Mouse (Mus musculus) liver, postnatal 0 days (tissue): ENCODE data around the gene Mslnl. TPM values are rescaled to one million over a fixed set of nuclear protein-coding genes. Genes with fewer than 3 reads are reported as not detected.

ENCODE experiments used
- ATAC-seq: fragments of 200-750 bp; cut with Nextera tagmentation; 2 replicates; pipeline ENCODE4 v1.8.0; 2017; ENCODE audit warnings: mild to moderate bottlenecking, moderate library complexity
- DNase-seq: peaks from one replicate; pipeline ENCODE4 v3.0.0-alpha.2; 2016
- H3K27ac ChIP-seq: fragments of 300-500 bp; sonication (generic); 2 replicates; pipeline ENCODE4 v1.5.1; 2014; ENCODE audit warnings: antibody characterized with exemption, moderate library complexity, mild to moderate bottlenecking, low read depth
- H3K27me3 ChIP-seq: fragments of 300-500 bp; sonication (generic); 2 replicates; pipeline ENCODE4 v1.6.1; 2014; ENCODE audit warnings: low read length, control low read depth, mixed read lengths; ENCODE audit not compliant: insufficient read depth
- H3K36me3 ChIP-seq: fragments of 300-500 bp; sonication (generic); replicated peaks from 2 replicates; pipeline ENCODE4 v1.6.1; 2014; ENCODE audit warnings: mild to moderate bottlenecking, control low read depth, low read length, moderate library complexity, mixed read lengths; ENCODE audit not compliant: insufficient read depth
- H3K4me1 ChIP-seq: fragments of 300-500 bp; sonication (generic); 2 replicates; pipeline ENCODE4 v1.6.1; 2014; ENCODE audit warnings: antibody characterized with exemption, mild to moderate bottlenecking, control low read depth; ENCODE audit not compliant: insufficient read depth
- H3K4me2 ChIP-seq: fragments of 300-500 bp; sonication (generic); 2 replicates; pipeline ENCODE4 v1.6.1; 2014; ENCODE audit warnings: low read depth, mild to moderate bottlenecking, low read length, moderate library complexity, mixed read lengths
- H3K4me3 ChIP-seq: fragments of 300-500 bp; sonication (generic); 2 replicates; pipeline ENCODE4 v1.5.1; 2014; ENCODE audit warnings: low read depth, low read length
- H3K9ac ChIP-seq: fragments of 300-500 bp; sonication (generic); replicated peaks from 2 replicates; pipeline ENCODE4 v1.6.1; 2014; ENCODE audit warnings: mild to moderate bottlenecking, moderate library complexity
- H3K9me3 ChIP-seq: fragments of 300-500 bp; sonication (generic); 2 replicates; pipeline ENCODE4 v1.6.1; 2016; ENCODE audit warnings: mild to moderate bottlenecking, control low read depth, low read length, mixed read lengths
- CTCF ChIP-seq: sonication (generic); IDR thresholded peaks from 2 replicates; pipeline ENCODE4 v1.5.1; 2016; ENCODE audit warnings: antibody characterized with exemption, low read depth
- EP300 ChIP-seq: IDR thresholded peaks from 2 replicates; pipeline ENCODE4 v1.6.1; 2016; ENCODE audit warnings: antibody characterized with exemption, low read depth, mild to moderate bottlenecking
- WGBS: fragments of 180-500 bp; shearing (Covaris S2); extraction: QIAGEN DNeasy Blood & Tissue Kit; methylation state at CpG from one replicate; pipeline ENCODE4 v1.1.7; 2014; ENCODE audit not compliant: insufficient replicate concordance; 5-methylcytosine and 5-hydroxymethylcytosine counted together
- polyA plus RNA-seq: library from polyadenylated mRNA; unstranded; fragments of >200 nt; fragmentation: Nextera tagmentation; extraction: Ambion mirVana; gene quantifications from 2 replicates; pipeline ENCODE4 v1.2.1, GENCODE M21; 2015

The Mslnl gene
- polyA plus RNA-seq, 1 experiment from 2014 or later = not detected

- TF ChIP-seq CTCF (no peak), EP300 (no peak)
- ATAC-seq = no peak
- H3K27me3 ChIP-seq = no peaks in the 10 kb centered on the region
Measured at GRCm38 (mm10) chr17:25723470-25723869, 12.4 kb upstream of the Mslnl start.

GRCm38 (mm10) chr17:25723919-25724318, 11.9 kb upstream of the Mslnl start:
- no peak overlapping the region for H3K4me2 ChIP-seq
- no peak overlapping the region; the same call in 1 of the 2 replicates for H3K9ac ChIP-seq
- no peaks in the 10 kb centered on the region for H3K27me3 ChIP-seq
- DNase-seq (no peak), ATAC-seq (no peak)
- no peaks in the 10 kb centered on the region; the same call in none of the 2 replicates for H3K36me3 ChIP-seq
- 86% methylated on average over 7 of the region's 7 CpGs for WGBS
- H3K4me1 ChIP-seq = peaks cover 18% of the 10 kb centered on the region
- H3K4me3 ChIP-seq = no peak overlapping the region
- TF ChIP-seq EP300 = no peak
- TF ChIP-seq CTCF = peak; percentile 45
- H3K9me3 ChIP-seq = no peaks in the 10 kb centered on the region
- H3K27ac ChIP-seq = no peak overlapping the region

More at GRCm38 (mm10) chr17:25723470-25723869, 12.4 kb upstream of the Mslnl start:
- no peak overlapping the region for H3K4me2 ChIP-seq
- H3K9ac ChIP-seq = no peak overlapping the region
- no peaks in the 10 kb centered on the region for H3K9me3 ChIP-seq
- H3K4me1 ChIP-seq = peaks cover 16% of the 10 kb centered on the region
- DNase-seq = no peak
- no peak overlapping the region for H3K27ac ChIP-seq
- H3K4me3 ChIP-seq = no peak overlapping the region
- WGBS = 94% methylated on average over 19 of the region's 19 CpGs
- no peaks in the 10 kb centered on the region; the same call in none of the 2 replicates for H3K36me3 ChIP-seq

DNA sequence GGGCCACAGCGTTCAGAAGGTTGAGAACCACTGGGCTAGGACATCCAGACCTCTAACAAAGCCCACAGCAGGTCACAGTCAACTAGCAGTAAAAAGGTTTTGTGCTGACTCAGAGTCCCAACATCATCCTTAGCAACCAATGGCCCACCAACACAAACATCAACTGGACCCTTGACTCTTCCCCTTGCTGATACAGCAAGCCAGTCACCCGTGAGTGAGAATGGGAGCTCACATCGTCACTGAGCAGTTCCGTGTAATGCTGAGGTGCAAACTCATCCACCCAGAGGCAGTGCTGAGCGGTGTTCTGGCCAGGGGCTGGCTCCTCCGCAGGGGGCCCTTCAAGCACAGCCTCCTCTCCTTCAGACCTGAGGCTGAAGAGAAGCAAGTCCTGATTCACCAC, 10.6 kb upstream of the Mslnl start:
- Histone ChIP-seq H3K4me3 (no peak overlapping the region), H3K27ac (no peak overlapping the region), H3K4me2 (no peak overlapping the region), H3K27me3 (no peaks in the 10 kb centered on the region), H3K9ac (no peak overlapping the region), H3K36me3 (no peaks in the 10 kb centered on the region; the same call in 1 of the 2 replicates), H3K9me3 (no peaks in the 10 kb centered on the region), H3K4me1 (peaks cover 18% of the 10 kb centered on the region)
- DNase-seq (no peak), ATAC-seq (no peak)
- WGBS = 80% methylated on average over 6 of the region's 6 CpGs
- TF ChIP-seq CTCF = no peak
- TF ChIP-seq EP300 = no peak

- under 1% methylated on average over 37 of the region's 37 CpGs for WGBS
- Histone ChIP-seq H3K4me3 (peak within 1 kb of the TSS; percentile 57), H3K9me3 (no peaks in the 10 kb centered on the region), H3K27ac (peak within 1 kb of the TSS; percentile 70), H3K27me3 (no peaks in the 10 kb centered on the region), H3K9ac (peak within 1 kb of the TSS; percentile 89), H3K4me2 (peak within 1 kb of the TSS; percentile 93), H3K4me1 (peaks cover 18% of the 10 kb centered on the region), H3K36me3 (0 out of 2 replicates have a peak, but pooled peaks cover 7% of the 10 kb centered on the region)
- ATAC-seq (peak; percentile 98), DNase-seq (peak; percentile 99)
- TF ChIP-seq CTCF (no peak), EP300 (no peak)
Measured at GRCm38 (mm10) chr17:25727265-25728008, 8.4 kb upstream of the Mslnl start, which contains the start of the genes Chtf18 and Rpusd1. Chtf18 (minus strand) TSS chr17:25727419. Rpusd1 (plus strand) TSS chr17:25727670.

GRCm38 (mm10) chr17:25728009-25728270, 7.9 kb upstream of the Mslnl start:
- Histone ChIP-seq H3K27ac (peak overlapping the region; percentile 70), H3K9me3 (no peaks in the 10 kb centered on the region), H3K4me1 (peaks cover 18% of the 10 kb centered on the region), H3K4me2 (peak overlapping the region; percentile 93), H3K4me3 (peak overlapping the region; percentile 57), H3K27me3 (no peaks in the 10 kb centered on the region), H3K9ac (peak overlapping the region; percentile 89), H3K36me3 (0 out of 2 replicates have a peak, but pooled peaks cover 7% of the 10 kb centered on the region)
- 12% methylated on average over 4 of the region's 4 CpGs for WGBS
- ATAC-seq (no peak), DNase-seq (no peak)
- no peak for TF ChIP-seq EP300
- TF ChIP-seq CTCF = no peak

DNA sequence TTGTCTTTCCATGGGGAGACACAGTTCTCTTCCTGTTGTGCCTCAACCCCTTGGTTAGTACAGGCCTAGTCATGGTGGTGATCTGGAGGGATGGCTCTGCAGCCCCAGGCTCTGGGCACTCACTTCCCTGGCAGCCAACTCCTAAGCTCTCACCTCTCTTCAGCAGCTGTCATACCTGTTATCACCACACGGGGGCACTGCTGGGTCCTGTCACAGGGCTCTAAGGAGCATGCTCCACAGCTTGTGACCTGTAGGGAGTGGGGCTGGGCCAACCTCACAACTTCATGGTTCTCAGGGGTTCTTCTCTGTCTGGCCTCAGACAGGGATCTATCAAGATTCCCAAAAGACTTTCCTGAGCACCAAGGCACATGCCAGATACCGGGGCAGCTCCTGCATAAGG, 3.8 kb upstream of the Mslnl start:
- 30% methylated on average over 2 of the region's 2 CpGs for WGBS
- Histone ChIP-seq H3K4me1 (peaks cover 10% of the 10 kb centered on the region), H3K27me3 (no peaks in the 10 kb centered on the region), H3K9ac (no peak overlapping the region), H3K4me3 (no peak overlapping the region), H3K36me3 (0 out of 2 replicates have a peak, but pooled peaks cover 7% of the 10 kb centered on the region), H3K27ac (no peak overlapping the region), H3K4me2 (no peak overlapping the region), H3K9me3 (no peaks in the 10 kb centered on the region)
- ATAC-seq (no peak), DNase-seq (peak; percentile 89)
- TF ChIP-seq EP300 (no peak), CTCF (peak; percentile 97)

- H3K27me3 ChIP-seq = no peaks in the 10 kb centered on the region
- no peaks in the 10 kb centered on the region for H3K9me3 ChIP-seq
- WGBS = 74% methylated on average over 5 of the region's 5 CpGs
- H3K4me1 ChIP-seq = no peaks in the 10 kb centered on the region
- H3K27ac ChIP-seq = no peak overlapping the region
- 0 out of 2 replicates have a peak, but pooled peaks cover 7% of the 10 kb centered on the region for H3K36me3 ChIP-seq
- TF ChIP-seq EP300 (no peak), CTCF (no peak)
- H3K4me3 ChIP-seq = no peak overlapping the region
- no peak overlapping the region for H3K9ac ChIP-seq
- DNase-seq (no peak), ATAC-seq (no peak)
- no peak overlapping the region for H3K4me2 ChIP-seq
Measured at GRCm38 (mm10) chr17:25735246-25735645, 596 bp upstream of the Mslnl start.
